Mouse (Mus musculus) thymus, adult 2 months (tissue): ENCODE results near the gene Shank2. TPM values are rescaled to one million over a fixed set of nuclear protein-coding genes. Genes with fewer than 3 reads are reported as not detected.

Experiments used
- DNase-seq: peaks from one replicate; pipeline ENCODE4 v3.0.0; 2021
- H3K27ac ChIP-seq: fragments of 200-500 bp; 2 replicates; pipeline ENCODE4 v1.5.1; 2012; ENCODE audit warnings: low read length, control low read depth; ENCODE audit not compliant: control insufficient read depth, insufficient read depth
- H3K27me3 ChIP-seq: fragments of 200-500 bp; 2 replicates; pipeline ENCODE4 v1.6.1; 2012; ENCODE audit warnings: mild to moderate bottlenecking, low read length, moderate library complexity, mixed read lengths; ENCODE audit not compliant: control insufficient read depth, insufficient read depth
- H3K36me3 ChIP-seq: fragments of 200-500 bp; 2 replicates; pipeline ENCODE4 v1.6.1; 2012; ENCODE audit warnings: mild to moderate bottlenecking, low read length, moderate library complexity; ENCODE audit not compliant: control insufficient read depth, insufficient read depth
- H3K4me1 ChIP-seq: fragments of 200-500 bp; replicated peaks from 2 replicates; pipeline ENCODE4 v1.6.1; 2012; ENCODE audit warnings: low read length; ENCODE audit not compliant: control insufficient read depth, insufficient read depth
- H3K4me3 ChIP-seq: fragments of 200-500 bp; 2 replicates; pipeline ENCODE4 v1.5.1; 2012; ENCODE audit warnings: mild to moderate bottlenecking, low read length, control low read depth, moderate library complexity; ENCODE audit not compliant: control insufficient read depth, insufficient read depth
- CTCF ChIP-seq: fragments of 200-500 bp; IDR thresholded peaks from 2 replicates; pipeline ENCODE4 v1.5.1; 2012; ENCODE audit warnings: mild to moderate bottlenecking, control low read depth, low read length, moderate library complexity, borderline replicate concordance; ENCODE audit not compliant: control insufficient read depth, poor library complexity, insufficient read depth; ENCODE audit errors: extremely low read depth
- POLR2A ChIP-seq: fragments of 200-500 bp; IDR thresholded peaks from 2 replicates; pipeline ENCODE4 v1.6.1; 2012; ENCODE audit warnings: mild to moderate bottlenecking, low read length, control low read depth, moderate library complexity; ENCODE audit not compliant: control insufficient read depth, poor library complexity, insufficient read depth; ENCODE audit errors: extremely low read depth
- WGBS: fragments of 180-500 bp; shearing (Covaris S2); methylation state at CpG from one replicate; pipeline ENCODE4 v1.1.7; 2018; 5-methylcytosine and 5-hydroxymethylcytosine counted together
- polyA plus RNA-seq: library from polyadenylated mRNA; depleted of rRNA; stranded (reverse); fragments of >200 nt; gene quantifications from 2 replicates; pipeline ENCODE4 v1.2.3, GENCODE M21; 2012; rRNA removed

Gene Shank2
- polyA plus RNA-seq, 1 experiment: 2.8 TPM

DNA sequence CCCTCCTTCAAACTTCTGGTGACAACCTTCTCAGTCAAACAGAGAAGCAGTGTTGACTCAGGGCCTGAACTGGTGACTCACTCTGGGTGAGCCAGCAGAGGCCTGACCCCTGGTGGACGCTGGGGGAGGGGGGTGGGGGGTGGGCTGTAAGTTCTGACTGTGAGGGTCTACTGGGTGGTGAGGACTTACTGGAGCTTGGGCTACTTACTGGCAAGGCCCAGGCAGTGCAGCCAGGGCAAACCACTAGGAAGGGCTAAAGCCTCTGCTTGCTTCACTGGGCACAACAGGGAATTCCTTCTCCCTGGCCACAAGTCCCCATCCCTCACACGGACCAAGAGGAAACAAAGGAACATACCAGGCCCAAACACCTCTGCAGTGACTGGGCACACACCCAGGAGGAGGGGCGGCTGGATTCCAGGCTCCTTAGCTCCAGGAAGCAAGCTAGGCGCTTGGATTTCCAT lies 467.5 kb downstream of the Shank2 start:
- DNase-seq: no peak
- Histone ChIP-seq H3K36me3 (no peaks in the 10 kb centered on the region), H3K27me3 (no peaks in the 10 kb centered on the region), H3K4me3 (no peak overlapping the region), H3K27ac (no peak overlapping the region), H3K4me1 (peaks cover 9% of the 10 kb centered on the region)
- no peak for TF ChIP-seq POLR2A
- no peak for TF ChIP-seq CTCF
- 89% methylated on average over 4 of the region's 4 CpGs for WGBS

DNA sequence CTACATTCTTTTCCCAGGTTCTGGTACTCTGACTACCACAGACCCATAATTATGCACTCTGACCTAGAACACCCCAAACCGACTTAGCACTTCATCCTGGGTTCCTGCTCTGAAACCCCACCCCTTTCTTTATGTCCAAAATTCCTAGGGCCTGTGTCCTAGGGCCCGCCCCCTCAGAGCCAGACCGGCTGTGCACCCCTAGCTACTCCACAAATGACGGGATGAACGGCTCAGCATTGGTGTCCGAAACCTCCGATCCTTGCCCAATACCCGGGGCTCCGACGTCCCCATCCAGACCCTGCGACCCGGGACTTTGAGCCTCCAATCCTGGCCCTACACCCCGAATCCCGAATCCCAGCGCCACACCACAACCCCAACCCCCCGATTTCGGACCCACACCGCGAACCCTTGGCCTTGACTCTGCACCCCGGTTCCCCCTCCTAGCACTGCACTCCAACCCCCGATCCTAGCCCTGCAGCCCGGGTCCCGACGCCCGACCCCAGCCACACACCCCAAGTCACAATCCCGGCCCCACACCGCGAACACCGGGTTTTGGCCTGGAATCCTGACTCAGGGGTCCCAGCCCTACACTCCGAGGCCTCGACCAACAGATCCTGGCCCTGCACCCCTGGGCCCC lies 468.3 kb downstream of the Shank2 start:
- DNase-seq: no peak
- 58% methylated on average over 31 of the region's 31 CpGs for WGBS
- no peaks in the 10 kb centered on the region for H3K36me3 ChIP-seq
- peaks cover 9% of the 10 kb centered on the region for H3K4me1 ChIP-seq
- peak overlapping the region; percentile 29 for H3K4me3 ChIP-seq
- TF ChIP-seq CTCF (no peak), POLR2A (no peak)
- H3K27me3 ChIP-seq: no peaks in the 10 kb centered on the region
- H3K27ac ChIP-seq: no peak overlapping the region

DNA sequence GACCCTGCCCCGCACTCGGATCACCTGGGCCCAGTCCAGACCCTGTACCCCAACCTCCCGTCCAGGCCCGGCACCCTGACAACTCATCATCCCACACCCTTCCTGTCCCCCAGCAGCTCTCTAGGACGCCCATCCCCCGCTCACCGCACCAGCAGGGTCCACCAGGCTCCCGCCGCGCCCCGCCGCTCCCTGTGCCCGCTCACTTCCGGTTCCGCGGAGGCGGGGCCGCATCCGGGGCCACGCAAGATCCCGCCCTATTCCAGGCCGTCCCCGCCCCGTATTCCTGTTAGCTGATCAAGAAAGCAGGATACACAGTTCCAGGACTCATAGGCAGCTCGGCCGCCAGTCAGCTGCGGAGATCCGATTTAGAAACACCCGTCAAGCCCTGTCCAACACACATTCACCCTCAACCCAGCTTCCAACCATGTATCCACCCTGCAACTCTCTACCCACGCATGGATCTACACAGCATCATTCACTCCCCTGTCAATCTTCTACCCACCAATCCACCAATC lies 468.9 kb downstream of the Shank2 start, which contains the start of gene Cttn:
Cttn (minus strand) TSS at position 465 of the 515 bp plus-strand sequence.
- H3K27me3 ChIP-seq: no peaks in the 10 kb centered on the region
- peaks cover 9% of the 10 kb centered on the region for H3K4me1 ChIP-seq
- peak within 1 kb of the TSS; percentile 29 for H3K4me3 ChIP-seq
- WGBS: 35% methylated on average over 30 of the region's 30 CpGs
- peaks cover under 1% of the 10 kb centered on the region; the same call in 1 of the 2 replicates for H3K36me3 ChIP-seq
- peak; percentile 19 for DNase-seq
- H3K27ac ChIP-seq: no peak within 1 kb of the TSS
- TF ChIP-seq CTCF (no peak), POLR2A (no peak)

DNA sequence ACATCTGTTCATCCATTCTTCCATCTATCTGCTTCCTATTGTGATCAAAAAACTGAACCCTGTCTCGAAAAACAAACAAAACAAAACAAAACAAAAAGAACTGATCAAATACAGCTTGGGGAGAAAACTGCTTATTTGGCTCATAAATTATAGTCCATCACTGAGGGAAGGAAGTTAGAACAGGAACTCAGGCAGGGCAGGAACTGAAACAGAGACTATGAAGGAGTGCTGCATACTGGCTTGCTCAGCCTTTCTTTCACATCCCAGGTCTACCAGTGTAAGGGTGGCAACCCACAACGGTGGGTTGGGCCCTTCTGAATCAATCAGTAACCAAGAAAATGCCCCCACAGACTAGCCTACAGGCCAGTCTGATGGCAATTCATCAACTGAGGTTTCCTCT lies 469.4 kb downstream of the Shank2 start:
- no peak for TF ChIP-seq POLR2A
- TF ChIP-seq CTCF: no peak
- Histone ChIP-seq H3K36me3 (peaks cover 5% of the 10 kb centered on the region), H3K27ac (no peak overlapping the region), H3K4me1 (peaks cover 9% of the 10 kb centered on the region), H3K27me3 (no peaks in the 10 kb centered on the region), H3K4me3 (no peak overlapping the region)
- WGBS: 58% methylated on average over 2 of the region's 2 CpGs
- DNase-seq: no peak

DNA sequence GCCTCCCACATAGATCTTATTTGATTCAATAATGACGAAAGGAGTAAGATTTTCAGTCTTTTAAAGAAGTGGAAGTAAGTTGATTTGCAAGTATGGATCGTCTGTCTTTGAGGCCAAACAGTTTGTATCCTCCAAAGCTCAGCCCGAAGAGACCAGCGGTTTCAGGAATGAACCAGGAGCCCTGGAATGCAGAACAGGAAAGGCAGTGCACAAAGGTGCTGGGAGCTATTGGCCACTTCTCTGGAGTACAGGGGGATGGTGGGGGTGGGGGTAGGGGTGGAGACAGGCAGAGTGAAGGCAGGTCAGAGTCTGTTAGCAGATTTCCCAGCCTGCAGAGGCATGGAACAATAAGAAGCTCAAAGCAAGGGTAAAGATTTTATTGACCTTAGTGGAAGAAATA lies 471.8 kb downstream of the Shank2 start:
- Histone ChIP-seq H3K36me3 (peaks cover 9% of the 10 kb centered on the region), H3K4me3 (no peak overlapping the region), H3K27ac (no peak overlapping the region), H3K27me3 (no peaks in the 10 kb centered on the region), H3K4me1 (peaks cover 4% of the 10 kb centered on the region)
- WGBS: 92% methylated on average over 4 of the region's 4 CpGs
- no peak for DNase-seq
- TF ChIP-seq CTCF (no peak), POLR2A (no peak)

Other genes with a start within 250 kb of the Shank2 start
- 16.6 and 20.6 TPM in 2 replicates for gene Osbpl5, start 244.9 kb upstream of the Shank2 start, polyA plus RNA-seq
- gene Mrgprg, start 234.9 kb upstream of the Shank2 start, polyA plus RNA-seq: 2.0 and 2.2 TPM in 2 replicates
- gene Mrgpre, start 217.4 kb upstream of the Shank2 start, polyA plus RNA-seq: 9.8 and 11.3 TPM in 2 replicates
- 14.0 and 17.7 TPM in 2 replicates for gene Nadsyn1, start 179.1 kb upstream of the Shank2 start, polyA plus RNA-seq
- gene Dhcr7, start 178.8 kb upstream of the Shank2 start, polyA plus RNA-seq: 246 and 256 TPM in 2 replicates
- gene Gm498, start 135.1 kb upstream of the Shank2 start, polyA plus RNA-seq: not detected in 2 replicates